Mouse (Mus musculus): ENCODE results near the gene Aspdh. TPM values are rescaled to one million over a fixed set of nuclear protein-coding genes. Genes with fewer than 3 reads are reported as not detected.

Gene Aspdh
- polyA plus RNA-seq, 1 experiment, result 29.8 TPM

GRCm38 (mm10) chr7:44482836-44483435, 17.7 kb downstream of the Aspdh start:
- no peak for DNase-seq (ENCODE audit: low read depth)
- TF ChIP-seq POLR2A (IDR thresholded peaks at IDR 0.05; ENCODE audit: borderline replicate concordance, extremely low read depth, insufficient read depth, insufficient read length, poor library complexity, severe bottlenecking), result no peak
- TF ChIP-seq CTCF (IDR thresholded peaks at IDR 0.05; ENCODE audit: borderline replicate concordance, extremely low read depth, insufficient read depth, insufficient read length), result no peak

GRCm38 (mm10) chr7:44484109-44484508, 18.9 kb downstream of the Aspdh start:
- DNase-seq (ENCODE audit: low read depth), result no peak
- TF ChIP-seq CTCF (IDR thresholded peaks at IDR 0.05; ENCODE audit: borderline replicate concordance, extremely low read depth, insufficient read depth, insufficient read length) (no peak), POLR2A (IDR thresholded peaks at IDR 0.05; ENCODE audit: borderline replicate concordance, extremely low read depth, insufficient read depth, insufficient read length, poor library complexity, severe bottlenecking) (no peak)

GRCm38 (mm10) chr7:44484841-44485571, 19.8 kb downstream of the Aspdh start:
- DNase-seq (ENCODE audit: low read depth), result peak; percentile 90
- TF ChIP-seq CTCF (IDR thresholded peaks at IDR 0.05; ENCODE audit: borderline replicate concordance, extremely low read depth, insufficient read depth, insufficient read length), result peak; percentile 98
- no peak for TF ChIP-seq POLR2A (IDR thresholded peaks at IDR 0.05; ENCODE audit: borderline replicate concordance, extremely low read depth, insufficient read depth, insufficient read length, poor library complexity, severe bottlenecking)

- DNase-seq (ENCODE audit: low read depth), result no peak
- TF ChIP-seq POLR2A (IDR thresholded peaks at IDR 0.05; ENCODE audit: borderline replicate concordance, extremely low read depth, insufficient read depth, insufficient read length, poor library complexity, severe bottlenecking) (no peak), CTCF (IDR thresholded peaks at IDR 0.05; ENCODE audit: borderline replicate concordance, extremely low read depth, insufficient read depth, insufficient read length) (no peak)
Observed at GRCm38 (mm10) chr7:44485572-44486195, 20.5 kb downstream of the Aspdh start.

GRCm38 (mm10) chr7:44486927-44487575, 21.9 kb downstream of the Aspdh start:
- TF ChIP-seq CTCF (IDR thresholded peaks at IDR 0.05; ENCODE audit: borderline replicate concordance, extremely low read depth, insufficient read depth, insufficient read length) (no peak), POLR2A (IDR thresholded peaks at IDR 0.05; ENCODE audit: borderline replicate concordance, extremely low read depth, insufficient read depth, insufficient read length, poor library complexity, severe bottlenecking) (no peak)
- no peak for DNase-seq (ENCODE audit: low read depth)

- no peak for DNase-seq (ENCODE audit: low read depth)
- TF ChIP-seq CTCF (IDR thresholded peaks at IDR 0.05; ENCODE audit: borderline replicate concordance, extremely low read depth, insufficient read depth, insufficient read length) (no peak), POLR2A (IDR thresholded peaks at IDR 0.05; ENCODE audit: borderline replicate concordance, extremely low read depth, insufficient read depth, insufficient read length, poor library complexity, severe bottlenecking) (no peak)
Observed at GRCm38 (mm10) chr7:44487936-44488335, 22.7 kb downstream of the Aspdh start.

GRCm38 (mm10) chr7:44488545-44488944, 23.4 kb downstream of the Aspdh start:
- TF ChIP-seq POLR2A (IDR thresholded peaks at IDR 0.05; ENCODE audit: borderline replicate concordance, extremely low read depth, insufficient read depth, insufficient read length, poor library complexity, severe bottlenecking) (no peak), CTCF (IDR thresholded peaks at IDR 0.05; ENCODE audit: borderline replicate concordance, extremely low read depth, insufficient read depth, insufficient read length) (no peak)
- DNase-seq (ENCODE audit: low read depth), result no peak

GRCm38 (mm10) chr7:44490281-44490680, 25.1 kb downstream of the Aspdh start:
- TF ChIP-seq POLR2A (IDR thresholded peaks at IDR 0.05; ENCODE audit: borderline replicate concordance, extremely low read depth, insufficient read depth, insufficient read length, poor library complexity, severe bottlenecking) (no peak), CTCF (IDR thresholded peaks at IDR 0.05; ENCODE audit: borderline replicate concordance, extremely low read depth, insufficient read depth, insufficient read length) (no peak)
- no peak for DNase-seq (ENCODE audit: low read depth)

GRCm38 (mm10) chr7:44491391-44491790, 26.2 kb downstream of the Aspdh start:
- no peak for DNase-seq (ENCODE audit: low read depth)
- no peak for TF ChIP-seq POLR2A (IDR thresholded peaks at IDR 0.05; ENCODE audit: borderline replicate concordance, extremely low read depth, insufficient read depth, insufficient read length, poor library complexity, severe bottlenecking)
- no peak for TF ChIP-seq CTCF (IDR thresholded peaks at IDR 0.05; ENCODE audit: borderline replicate concordance, extremely low read depth, insufficient read depth, insufficient read length)

- DNase-seq (ENCODE audit: low read depth), result no peak
- no peak for TF ChIP-seq POLR2A (IDR thresholded peaks at IDR 0.05; ENCODE audit: borderline replicate concordance, extremely low read depth, insufficient read depth, insufficient read length, poor library complexity, severe bottlenecking)
- no peak for TF ChIP-seq CTCF (IDR thresholded peaks at IDR 0.05; ENCODE audit: borderline replicate concordance, extremely low read depth, insufficient read depth, insufficient read length)
Observed at GRCm38 (mm10) chr7:44492166-44492826, 27.1 kb downstream of the Aspdh start.

- no peak for TF ChIP-seq POLR2A (IDR thresholded peaks at IDR 0.05; ENCODE audit: borderline replicate concordance, extremely low read depth, insufficient read depth, insufficient read length, poor library complexity, severe bottlenecking)
- TF ChIP-seq CTCF (IDR thresholded peaks at IDR 0.05; ENCODE audit: borderline replicate concordance, extremely low read depth, insufficient read depth, insufficient read length), result no peak
- DNase-seq (ENCODE audit: low read depth), result no peak
Observed at GRCm38 (mm10) chr7:44494681-44495080, 29.5 kb downstream of the Aspdh start.

All from brain, embryonic 14.5 days (tissue).